Mouse (Mus musculus): ENCODE results near the gene Cyp2b13.
"Not testable (repeated sequence)": the region's sequence is repeated elsewhere in the genome, so short reads cannot be mapped to it uniquely, and the experiment has no call there.

DNA sequence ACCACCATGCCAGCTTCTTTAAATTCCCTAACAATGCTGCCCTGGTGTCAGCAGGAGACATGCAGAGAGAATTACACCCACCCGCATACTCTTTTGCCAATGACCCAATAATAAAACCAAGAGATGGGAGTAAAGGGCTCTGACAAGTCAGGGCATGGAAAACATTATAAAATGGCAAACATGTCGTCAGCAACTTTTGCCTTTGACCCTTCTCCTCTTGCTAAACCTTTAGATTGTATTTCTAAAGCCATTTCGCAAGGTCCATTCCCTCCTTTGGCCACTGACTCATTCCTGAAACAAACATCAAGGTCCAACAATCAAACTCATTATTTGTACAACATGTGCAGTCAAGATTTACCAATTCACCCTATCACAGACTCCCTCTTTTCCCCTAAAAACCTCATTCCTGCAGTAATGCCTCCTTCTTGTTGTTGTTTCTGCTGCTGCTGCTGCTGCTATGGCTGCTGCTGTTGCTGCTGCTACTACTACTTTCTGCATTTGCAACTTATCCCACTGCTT lies 41.4 kb upstream of the Cyp2b13 start:
- TF ChIP-seq EP300, CTCF (IDR thresholded peaks at IDR 0.05; ENCODE audit: low read depth): not testable (repeated sequence)
